12 mouse cellular contexts compared by ENCODE assay signal in genomic region chr8:93599306-93599705, GRCm38 (mm10).
DNase-seq lines count a peak whose midpoint lies in the region; ATAC-seq and TF ChIP-seq lines count a peak whose summit lies in the region.
"Had no signal": no experiment of that assay in that cellular context is flagged by ENCODE, and none has a peak within 500 bp of the region (broad histone marks: within the 10 kb centered on the region; RNA-seq: fewer than 3 reads in every experiment).

No protein-coding gene starts in this region.

- DNase-seq in heart, adult 18-20 months, result peak; percentile 6 to 25
- no peak for DNase-seq in left cerebral cortex, adult 2 months (ENCODE audit: extremely low spot score in 1 of 2, low spot score in 2 of 2)
- no peak for DNase-seq in left cerebral cortex, adult 18-20 months (ENCODE audit: low spot score in 2 of 2)
- DNase-seq in Muller cell, postnatal 12 days (ENCODE audit: inconsistent ontology term), result peak; percentile 23
- no peak for DNase-seq in heart, postnatal 0 days (ENCODE audit: low spot score)
- DNase-seq in liver, embryonic 11.5 days (ENCODE audit: low spot score), result no peak
- DNase-seq: thymus, adult 18-20 months had no signal

- intact Hi-C loops in left cerebral cortex, adult 2 months (cut with DNase I), result no loop called here

- H3K9ac ChIP-seq in heart, embryonic 11.5 days (ENCODE audit: low read depth, low read length), result no peak overlapping the region
- no peak overlapping the region for H3K9ac ChIP-seq in heart, postnatal 0 days (replicated peaks; ENCODE audit: low read depth, low read length)
- H3K9ac ChIP-seq in liver, embryonic 11.5 days (ENCODE audit: low read depth, low read length), result no peak overlapping the region
- H3K9ac ChIP-seq: embryonic facial prominence, embryonic 15.5 days; hindbrain, embryonic 13.5 days; limb, embryonic 15.5 days had no signal

- H3K4me3 ChIP-seq in heart, embryonic 11.5 days (ENCODE audit: low read depth, low read length), result no peak overlapping the region
- H3K4me3 ChIP-seq in left cerebral cortex, adult 2 months, result no peak overlapping the region
- no peak overlapping the region for H3K4me3 ChIP-seq in heart, postnatal 0 days (ENCODE audit: low read depth, low read length)
- no peak overlapping the region for H3K4me3 ChIP-seq in liver, embryonic 11.5 days (ENCODE audit: low read depth, low read length)
- H3K4me3 ChIP-seq: embryonic facial prominence, embryonic 15.5 days; hindbrain, embryonic 13.5 days; limb, embryonic 15.5 days; midbrain, embryonic 10.5 days had no signal

- TF ChIP-seq CTCF in left cerebral cortex, adult 2 months (IDR thresholded peaks at IDR 0.05), result no peak
- no peak for TF ChIP-seq CTCF in heart, postnatal 0 days (IDR thresholded peaks at IDR 0.05; ENCODE audit: low read depth)

- TF ChIP-seq EP300 in heart, postnatal 0 days (IDR thresholded peaks at IDR 0.05; ENCODE audit: low read depth), result 0 out of 2 replicates have a peak, but pooled peaks have one; percentile 4

- H3K9me3 ChIP-seq in heart, embryonic 11.5 days (replicated peaks; ENCODE audit: control insufficient read depth, low read length), result no peaks in the 10 kb centered on the region
- H3K9me3 ChIP-seq in heart, postnatal 0 days (replicated peaks; ENCODE audit: control insufficient read depth, low read length), result no peaks in the 10 kb centered on the region
- no peaks in the 10 kb centered on the region for H3K9me3 ChIP-seq in liver, embryonic 11.5 days (ENCODE audit: control insufficient read depth, low read length)
- H3K9me3 ChIP-seq: embryonic facial prominence, embryonic 15.5 days; hindbrain, embryonic 13.5 days; limb, embryonic 15.5 days; midbrain, embryonic 10.5 days had no signal

- no peak overlapping the region; the same call in 1 of the 2 replicates for H3K4me2 ChIP-seq in heart, embryonic 11.5 days
- H3K4me2 ChIP-seq in heart, postnatal 0 days (ENCODE audit: low read depth, low read length), result no peak overlapping the region
- H3K4me2 ChIP-seq in liver, embryonic 11.5 days, result no peak overlapping the region
- H3K4me2 ChIP-seq: embryonic facial prominence, embryonic 15.5 days; hindbrain, embryonic 13.5 days; limb, embryonic 15.5 days had no signal

- H3K27me3 ChIP-seq in heart, embryonic 11.5 days (ENCODE audit: control insufficient read depth, insufficient read depth, low read length), result no peaks in the 10 kb centered on the region
- H3K27me3 ChIP-seq in heart, postnatal 0 days (ENCODE audit: control insufficient read depth, insufficient read depth, low read length), result no peaks in the 10 kb centered on the region
- H3K27me3 ChIP-seq in liver, embryonic 11.5 days (replicated peaks; ENCODE audit: control insufficient read depth, insufficient read depth, low read length), result no peaks in the 10 kb centered on the region
- H3K27me3 ChIP-seq: embryonic facial prominence, embryonic 15.5 days; hindbrain, embryonic 13.5 days; limb, embryonic 15.5 days had no signal

- no peak for ATAC-seq in heart, embryonic 11.5 days (replicated peaks; ENCODE audit: insufficient number of reproducible peaks, low FRiP score, low TSS enrichment)
- no peak for ATAC-seq in heart, postnatal 0 days (ENCODE audit: insufficient read depth, low read depth)
- no peak for ATAC-seq in liver, embryonic 11.5 days (replicated peaks; ENCODE audit: low FRiP score)

- no peak overlapping the region for H3K27ac ChIP-seq in heart, embryonic 11.5 days (ENCODE audit: low read depth, low read length)
- peak overlapping the region; percentile 50; the same call in 1 of the 2 replicates for H3K27ac ChIP-seq in left cerebral cortex, adult 2 months
- H3K27ac ChIP-seq in heart, postnatal 0 days (ENCODE audit: low read depth), result peak overlapping the region; percentile 63
- H3K27ac ChIP-seq in liver, embryonic 11.5 days (ENCODE audit: low read depth, low read length), result no peak overlapping the region
- H3K27ac ChIP-seq: embryonic facial prominence, embryonic 15.5 days; limb, embryonic 15.5 days; midbrain, embryonic 10.5 days had no signal

- 55% methylated on average over 9 of the region's 9 CpGs for WGBS in heart, embryonic 11.5 days (ENCODE audit: insufficient replicate concordance)
- WGBS in heart, postnatal 0 days, result 47% methylated on average over 9 of the region's 9 CpGs
- 63% methylated on average over 9 of the region's 9 CpGs for WGBS in liver, embryonic 11.5 days

- peaks cover 12% of the 10 kb centered on the region for H3K4me1 ChIP-seq in heart, embryonic 11.5 days (ENCODE audit: control insufficient read depth, insufficient read depth, low read length)
- peaks cover 14% of the 10 kb centered on the region; the same call in 1 of the 2 replicates for H3K4me1 ChIP-seq in heart, postnatal 0 days (ENCODE audit: control insufficient read depth, insufficient read depth)
- H3K4me1 ChIP-seq in liver, embryonic 11.5 days (replicated peaks; ENCODE audit: control insufficient read depth, insufficient read depth, low read length), result no peaks in the 10 kb centered on the region
- H3K4me1 ChIP-seq: limb, embryonic 15.5 days had no signal

- no peaks in the 10 kb centered on the region for H3K36me3 ChIP-seq in heart, embryonic 11.5 days (ENCODE audit: control insufficient read depth, insufficient read depth, low read length)
- H3K36me3 ChIP-seq in heart, postnatal 0 days (replicated peaks; ENCODE audit: control insufficient read depth, insufficient read depth, low read length), result no peaks in the 10 kb centered on the region
- no peaks in the 10 kb centered on the region for H3K36me3 ChIP-seq in liver, embryonic 11.5 days (ENCODE audit: control insufficient read depth, insufficient read depth, low read length)
- H3K36me3 ChIP-seq: embryonic facial prominence, embryonic 15.5 days; hindbrain, embryonic 13.5 days; limb, embryonic 15.5 days; midbrain, embryonic 10.5 days had no signal

Comparison
In these comparisons a context has a peak if more than half of its experiments do, and no peak if none do; other contexts are left out.
1. DNase-seq: peak in heart, adult 18-20 months (2 of 2) and Muller cell, postnatal 12 days (single experiment); none in left cerebral cortex, adult 2 months (0 of 2), left cerebral cortex, adult 18-20 months (0 of 2), heart, postnatal 0 days (single experiment) and liver, embryonic 11.5 days (single experiment).
2. H3K27ac ChIP-seq: peak in left cerebral cortex, adult 2 months (single experiment) and heart, postnatal 0 days (single experiment); none in heart, embryonic 11.5 days (single experiment) and liver, embryonic 11.5 days (single experiment).